Mouse (Mus musculus) adrenal gland, adult 2 months (tissue): Measurements from ENCODE around the gene Med29. TPM values are rescaled to one million over a fixed set of nuclear protein-coding genes. Genes with fewer than 3 reads are reported as not detected.
"Not testable (repeated sequence)": the region's sequence is repeated elsewhere in the genome, so short reads cannot be mapped to it uniquely, and the experiment has no call there.

Source experiments
- DNase-seq: peaks from one replicate; pipeline ENCODE4 v3.0.0; 2021
- polyA plus RNA-seq: library from polyadenylated mRNA; depleted of rRNA; stranded (reverse); fragments of >200 nt; gene quantifications from 2 replicates; pipeline ENCODE4 v1.2.3, GENCODE M21; 2012
- total RNA-seq, 2 experiments: library from RNA; stranded (reverse); gene quantifications; 2 replicates each; pipeline ENCODE4 v1.2.3; 2021

The Med29 gene
- total and polyA plus RNA-seq, 3 experiments = 39.6 to 88.5 (median 49.7) TPM

DNA sequence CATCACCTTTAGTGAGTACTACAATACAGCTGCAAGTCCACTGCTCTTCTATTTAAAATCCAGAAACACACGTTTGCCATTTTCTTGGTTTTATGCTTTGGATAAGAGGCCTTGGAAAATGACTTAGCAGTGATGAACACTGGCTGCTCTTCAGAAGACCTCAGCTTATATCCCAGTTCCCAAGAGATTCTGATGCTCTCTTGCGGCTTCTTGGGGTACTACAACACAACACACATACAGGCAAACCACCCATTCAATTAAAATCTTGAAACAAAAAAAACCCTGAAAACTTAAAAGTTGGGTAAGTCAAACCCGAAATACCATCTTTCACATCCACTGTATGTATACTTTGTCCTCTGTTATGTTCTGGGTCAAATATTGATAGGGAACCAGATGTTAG, 5.5 kb upstream of the Med29 start:
- no peak for DNase-seq

DNA sequence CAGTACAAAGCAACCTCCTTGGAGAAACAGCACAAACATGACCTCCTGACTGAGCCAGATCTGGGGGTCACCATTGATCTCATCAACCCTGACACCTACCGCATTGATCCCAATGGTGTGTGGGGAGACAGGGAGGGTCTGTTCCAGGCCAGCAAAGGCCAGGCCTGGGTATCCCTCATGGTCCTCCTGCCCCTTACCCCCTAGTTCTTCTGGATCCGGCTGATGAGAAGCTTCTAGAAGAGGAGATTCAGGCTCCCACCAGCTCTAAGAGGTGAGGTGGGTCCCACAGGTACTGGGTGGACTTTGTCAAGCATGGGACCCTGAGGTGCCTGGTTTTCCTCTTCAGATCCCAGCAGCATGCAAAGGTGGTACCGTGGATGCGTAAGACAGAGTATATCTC, 2.9 kb upstream of the Med29 start:
- DNase-seq = no peak

DNA sequence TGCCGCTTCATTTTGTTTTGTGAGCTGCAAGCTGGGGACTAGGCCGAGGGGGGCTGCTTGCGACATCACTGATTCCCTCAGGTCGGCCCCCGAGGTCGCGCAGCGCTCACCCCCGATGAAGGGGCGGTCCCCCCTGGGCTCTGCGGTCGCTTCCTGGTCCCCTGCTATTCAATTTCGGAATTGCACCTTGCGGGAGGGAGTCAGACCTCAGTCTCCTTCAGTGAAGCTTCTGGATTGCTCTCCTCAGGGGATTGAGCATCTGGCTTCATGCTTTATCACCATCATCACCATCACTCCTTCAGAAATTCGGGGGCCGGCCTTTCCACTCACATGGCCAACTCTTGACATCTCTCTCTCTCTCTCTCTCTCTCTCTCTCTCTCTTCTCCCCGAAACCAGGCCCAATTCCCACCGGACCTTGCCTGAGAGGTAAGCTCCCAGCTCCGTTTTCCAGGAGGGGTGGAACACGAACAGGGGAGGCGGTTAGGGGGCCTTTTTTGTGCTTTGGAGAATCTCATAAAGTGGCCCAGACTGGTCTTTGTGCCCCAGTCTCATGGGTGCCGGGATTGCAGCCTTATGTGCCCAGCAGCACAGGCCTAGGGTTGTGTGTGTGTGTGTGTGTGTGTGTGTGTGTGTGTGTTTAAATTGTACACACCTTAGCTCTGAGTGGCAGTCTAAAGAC, 904 bp upstream of the Med29 start:
- DNase-seq = no peak

DNA sequence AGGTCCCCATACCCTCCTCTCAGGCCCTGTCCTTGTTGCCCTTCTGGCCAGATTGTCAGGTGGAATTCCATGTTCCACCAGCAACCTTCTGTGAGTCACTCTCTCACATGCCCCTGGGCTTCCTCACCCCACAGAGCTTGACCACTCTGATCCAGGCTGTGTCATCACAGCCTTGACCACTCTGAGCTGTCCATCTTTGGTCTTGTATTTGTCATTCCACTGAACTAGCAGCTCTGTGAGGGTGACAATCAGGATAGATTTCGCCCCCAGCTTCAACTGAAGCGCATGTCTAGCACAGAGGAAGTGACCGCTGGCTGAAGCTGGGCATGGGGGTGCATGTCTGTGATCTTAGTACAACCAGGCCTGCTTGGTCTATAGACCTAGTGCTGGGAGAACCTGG, 2.2 kb downstream of the Med29 start:
- DNase-seq = peak; percentile 65

DNA sequence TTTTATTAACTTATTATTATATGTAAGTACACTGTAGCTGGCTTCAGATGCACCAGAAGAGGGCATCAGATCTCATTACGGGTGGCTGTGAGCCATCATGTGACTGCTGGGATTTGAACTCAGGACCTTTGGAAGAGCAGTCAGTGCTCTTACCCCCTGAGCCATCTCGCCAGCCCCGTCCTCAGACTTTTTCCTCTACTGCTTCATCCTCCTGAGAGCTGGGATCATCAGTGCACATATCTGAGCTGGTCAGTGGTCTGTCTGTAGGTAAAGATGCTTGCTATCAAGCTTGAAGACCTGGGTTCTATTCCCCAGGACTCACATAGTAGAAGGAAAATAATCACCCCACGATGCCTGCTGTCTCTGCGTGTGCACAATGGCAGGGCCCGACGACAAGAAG, 5.1 kb downstream of the Med29 start:
- not testable (repeated sequence) for DNase-seq

DNA sequence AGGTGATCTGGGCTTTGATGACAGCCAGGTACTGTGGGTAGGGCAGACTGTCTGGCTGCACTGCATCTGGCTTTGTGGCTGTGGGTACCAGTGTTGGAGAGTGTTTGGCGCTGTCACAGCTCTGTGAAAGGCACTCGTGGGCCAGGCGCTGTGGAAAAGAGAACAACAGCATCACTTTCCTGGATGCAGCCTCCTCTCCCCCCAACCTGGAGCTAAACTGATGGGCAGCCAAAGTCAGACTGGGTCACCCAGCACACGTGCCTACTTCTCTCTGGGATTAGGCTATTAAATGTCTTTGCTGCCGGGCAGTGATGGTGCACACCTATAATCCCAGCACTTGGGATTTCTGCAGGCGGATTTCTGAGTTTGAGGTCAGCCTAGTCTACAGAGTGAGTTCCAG, 5.6 kb downstream of the Med29 start:
- not testable (repeated sequence) for DNase-seq

DNA sequence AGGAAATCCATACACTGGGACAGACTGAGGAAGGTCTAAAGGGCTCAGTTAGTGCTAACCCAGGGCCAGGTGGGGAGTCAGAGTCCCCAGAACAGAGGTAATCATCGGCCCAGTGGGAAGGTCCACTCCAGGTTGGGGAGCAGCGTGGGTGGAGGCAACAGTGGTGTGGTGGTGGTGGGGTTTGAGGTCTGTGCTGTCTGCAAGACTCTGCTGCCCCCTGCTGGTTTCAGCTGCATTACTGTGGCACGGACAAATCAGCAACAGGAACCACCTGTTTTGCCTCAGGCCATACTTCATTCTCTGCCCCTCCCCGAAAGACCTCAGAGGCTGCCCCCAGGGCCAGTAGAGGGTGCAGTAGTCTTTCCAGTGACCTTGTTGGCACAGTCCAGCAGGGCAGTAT, 6.0 kb downstream of the Med29 start:
- peak; percentile 80 for DNase-seq

DNA sequence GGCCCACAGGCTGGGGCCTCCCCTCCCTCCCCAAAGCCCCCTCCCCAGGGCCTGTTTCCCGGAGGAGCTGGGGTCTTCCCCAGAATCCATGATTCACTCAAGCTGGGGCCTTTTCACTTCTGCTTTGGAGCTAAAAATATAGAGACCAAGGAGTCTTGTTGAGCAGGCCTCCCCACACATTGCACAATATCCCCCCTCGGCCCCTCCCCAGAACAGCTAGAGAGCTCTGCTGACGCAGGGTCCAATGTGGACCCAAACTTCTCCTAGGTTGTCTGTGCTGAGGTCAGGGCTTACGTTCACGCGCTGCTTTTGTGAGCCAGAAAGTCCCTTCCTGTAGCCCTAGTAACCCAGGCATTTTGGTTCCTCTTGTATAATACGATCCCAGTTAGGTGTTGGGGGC, 6.5 kb downstream of the Med29 start:
- DNase-seq = peak; percentile 54

DNA sequence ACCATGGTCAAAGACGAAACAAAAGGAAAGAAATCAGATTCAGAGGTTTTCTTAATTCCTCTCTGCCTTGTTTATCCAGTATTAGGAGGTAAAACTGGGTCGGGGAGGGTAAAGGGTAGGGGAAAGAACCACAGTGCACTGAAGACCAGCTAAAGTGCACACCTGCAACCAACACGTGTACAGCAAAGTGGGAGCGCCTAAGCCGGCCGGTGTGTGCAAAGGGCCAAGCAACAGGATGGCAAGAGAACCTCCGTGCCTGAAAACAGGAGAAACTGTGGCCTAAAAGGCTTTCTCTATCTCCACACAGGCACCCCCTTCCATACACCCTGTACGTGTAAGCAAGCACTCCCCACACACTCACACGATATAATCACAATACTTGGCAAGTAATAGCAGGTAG, 7.3 kb downstream of the Med29 start:
- DNase-seq = no peak

DNA sequence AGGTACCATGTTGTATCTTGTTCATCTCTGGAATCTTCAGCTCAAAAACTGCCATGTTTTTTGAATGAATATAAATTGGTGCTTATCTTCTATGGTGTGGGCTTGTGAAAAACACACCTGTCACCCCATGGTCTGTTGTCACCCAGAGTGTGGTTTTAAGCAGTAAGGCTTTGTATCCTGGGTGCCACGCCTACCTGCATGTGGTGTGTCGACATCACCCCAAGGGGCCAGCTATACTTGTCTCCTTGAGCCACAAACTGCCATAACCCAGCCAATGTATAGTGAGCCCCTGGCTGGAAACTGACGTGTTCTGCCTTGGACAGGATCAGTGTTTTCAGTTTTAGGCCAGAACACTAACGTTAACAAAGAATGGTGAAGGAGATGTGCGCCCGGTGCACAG, 8.3 kb downstream of the Med29 start:
- no peak for DNase-seq

DNA sequence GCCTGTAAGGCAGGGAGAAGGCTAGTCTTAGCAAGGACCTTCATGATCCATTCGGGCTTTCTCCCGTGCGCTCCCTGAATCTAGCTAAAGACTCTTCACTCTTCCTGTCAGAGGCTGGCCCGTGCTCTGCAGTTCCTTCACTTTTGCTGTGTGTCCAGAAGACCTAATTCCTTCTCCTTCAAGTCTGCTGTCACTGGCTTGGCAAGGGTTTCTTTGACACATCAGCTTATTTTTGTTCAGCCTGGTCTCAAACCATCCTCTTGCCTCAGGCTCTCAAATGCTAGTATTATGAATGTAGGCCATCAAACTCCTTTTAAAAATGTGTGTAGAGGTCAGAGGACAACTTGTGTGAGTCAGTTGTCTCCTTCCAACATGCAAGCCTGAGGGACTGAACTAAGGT, 8.9 kb downstream of the Med29 start:
- no peak for DNase-seq

DNA sequence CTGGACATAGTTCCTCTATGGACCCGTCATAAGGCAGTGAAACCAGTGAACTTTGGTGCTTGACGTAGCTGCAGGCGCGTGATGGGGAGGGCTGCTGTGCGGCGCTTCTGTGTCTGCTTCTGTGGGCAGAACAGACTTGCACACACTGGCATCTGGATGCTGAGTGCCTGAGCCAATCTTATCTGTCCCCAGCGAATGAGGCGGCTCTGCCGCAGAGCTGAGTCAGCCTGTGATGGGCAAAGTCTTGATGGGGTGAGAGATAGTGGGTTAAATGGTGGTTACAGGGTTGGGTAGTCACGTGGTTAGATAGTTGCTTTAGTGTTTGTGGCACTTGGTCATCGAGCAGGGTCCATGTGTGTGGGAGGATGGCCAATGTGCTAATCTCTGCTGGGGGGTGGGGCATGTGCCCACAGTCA, 9.5 kb downstream of the Med29 start:
- DNase-seq = peak; percentile 83

DNA sequence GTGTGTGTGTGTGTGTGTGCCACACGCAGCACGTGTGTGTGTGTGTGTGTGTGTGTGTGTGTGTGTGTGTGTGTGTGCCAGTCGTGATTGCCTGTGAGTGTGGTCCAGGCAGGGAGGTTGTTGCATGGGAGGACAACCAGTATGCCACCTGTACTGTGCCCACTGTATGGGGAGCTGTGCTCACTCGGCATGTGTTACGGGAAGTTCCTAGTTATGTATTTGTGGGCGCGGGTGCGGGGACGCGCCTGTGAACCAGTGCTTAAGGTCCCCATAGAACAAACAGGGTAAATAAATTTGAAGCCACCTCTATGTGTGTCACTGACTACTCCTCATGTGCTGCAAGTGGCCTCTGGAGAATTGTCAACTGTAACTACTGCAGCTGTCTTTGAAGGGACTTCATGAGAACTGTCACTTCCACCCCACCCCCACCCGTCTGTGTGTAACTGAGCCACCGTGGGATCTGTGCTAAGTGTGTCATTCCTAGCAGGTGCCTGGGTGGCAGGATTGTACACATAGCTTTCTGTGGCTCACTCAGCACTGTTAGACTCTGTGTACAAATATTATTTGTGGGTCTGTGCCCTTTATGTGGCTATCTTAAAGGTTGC, 10.1 kb downstream of the Med29 start:
- no peak for DNase-seq

DNA sequence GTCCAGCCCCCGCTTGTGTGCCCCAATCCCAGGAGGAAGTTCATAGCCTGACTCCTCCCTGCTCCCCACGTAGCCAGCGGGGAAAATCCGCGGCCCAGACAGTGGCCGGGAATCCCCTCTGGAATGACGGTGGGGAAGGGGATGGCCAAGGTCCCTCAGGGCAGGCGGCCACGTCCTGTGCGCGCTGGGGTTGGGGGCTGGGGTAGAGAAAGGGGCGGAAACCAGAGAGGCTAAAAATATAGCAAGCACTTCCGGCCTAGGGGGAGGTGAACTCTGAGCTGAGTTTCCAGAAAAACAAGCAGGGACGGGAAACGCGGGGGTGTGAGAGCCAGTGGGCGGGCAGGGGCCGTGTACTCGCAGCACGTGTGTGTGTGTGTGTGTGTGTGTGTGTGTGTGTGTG, 10.6 kb downstream of the Med29 start:
- peak; percentile 90 for DNase-seq

DNA sequence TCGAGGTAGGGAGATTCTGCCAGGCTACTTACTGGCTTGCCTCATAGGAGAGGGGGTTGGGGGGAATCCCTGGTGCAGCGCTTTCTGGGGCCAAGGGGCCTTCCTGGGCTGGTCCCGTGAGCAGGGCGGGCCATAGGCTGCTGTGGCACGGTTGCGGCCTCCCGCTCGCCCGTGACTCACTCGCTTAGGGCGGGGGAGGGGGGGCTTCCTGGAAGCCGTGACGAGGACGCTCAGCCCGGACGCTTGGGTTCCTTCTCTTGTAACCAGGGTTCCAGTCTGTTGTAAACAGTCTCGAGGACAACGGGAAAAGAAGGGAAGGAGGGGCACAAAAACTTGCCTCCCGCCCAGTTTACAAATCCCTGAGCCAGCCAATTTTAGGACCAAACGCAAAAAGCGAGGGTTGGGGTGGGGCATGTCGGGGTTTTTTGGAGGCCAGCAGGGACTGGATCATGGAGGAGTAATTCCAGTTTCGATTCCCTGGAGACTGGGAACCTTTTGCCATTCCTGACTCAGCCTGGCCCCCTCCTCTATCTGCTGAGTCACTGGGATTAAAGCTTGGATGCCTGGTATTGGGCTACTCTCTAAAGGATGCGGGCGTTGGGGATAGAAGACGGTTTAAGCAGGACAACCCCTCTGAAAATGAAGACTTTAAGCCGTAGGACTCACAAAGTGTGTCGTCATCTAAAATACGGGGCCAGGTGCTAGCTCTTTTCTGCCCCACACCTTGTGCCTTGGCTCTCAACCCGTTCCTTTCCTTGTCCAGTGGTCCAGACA, 11.3 kb downstream of the Med29 start:
- peak; percentile 93 for DNase-seq

DNA sequence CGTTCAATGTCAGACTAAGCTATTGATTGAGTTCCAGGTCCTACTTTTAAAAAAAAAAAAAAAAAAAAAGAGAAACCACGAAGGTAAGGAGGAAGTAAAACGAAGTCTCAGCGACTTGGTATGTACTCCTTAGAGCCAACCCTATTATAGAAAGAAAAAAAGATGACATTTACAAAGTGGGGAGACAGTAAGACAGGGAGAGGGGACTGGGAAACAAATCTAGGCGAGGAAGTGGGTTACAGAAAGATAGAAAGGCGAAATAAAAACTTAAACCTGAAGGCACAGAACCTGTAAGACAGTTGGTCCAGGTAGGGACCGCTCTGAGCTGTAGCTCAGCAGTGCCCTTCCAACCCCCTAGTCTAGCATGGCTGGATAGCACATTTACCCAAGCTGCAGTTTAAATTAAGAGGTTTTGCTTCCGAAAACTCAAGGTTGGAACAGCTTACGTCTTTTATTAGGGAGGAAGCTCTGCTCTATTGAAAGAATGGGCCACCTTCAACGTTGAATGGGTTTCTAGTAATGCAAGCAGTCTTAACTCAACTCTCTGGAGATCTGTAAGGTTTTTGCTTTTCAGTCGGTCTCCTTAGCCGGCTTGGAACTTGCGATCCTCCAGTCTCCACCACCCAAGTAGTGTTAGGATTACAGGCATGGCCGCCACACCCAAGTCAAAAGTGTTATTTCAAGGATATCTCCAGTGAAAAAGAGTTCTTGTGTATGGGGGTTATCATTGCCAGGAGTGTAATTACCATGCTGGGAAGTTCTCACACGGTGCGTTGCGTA, 12.1 kb downstream of the Med29 start, which contains the start of gene Zfp36:
Gene Zfp36 (minus strand): TSS at position 17 of the 780 bp plus-strand sequence.
- no peak for DNase-seq

DNA sequence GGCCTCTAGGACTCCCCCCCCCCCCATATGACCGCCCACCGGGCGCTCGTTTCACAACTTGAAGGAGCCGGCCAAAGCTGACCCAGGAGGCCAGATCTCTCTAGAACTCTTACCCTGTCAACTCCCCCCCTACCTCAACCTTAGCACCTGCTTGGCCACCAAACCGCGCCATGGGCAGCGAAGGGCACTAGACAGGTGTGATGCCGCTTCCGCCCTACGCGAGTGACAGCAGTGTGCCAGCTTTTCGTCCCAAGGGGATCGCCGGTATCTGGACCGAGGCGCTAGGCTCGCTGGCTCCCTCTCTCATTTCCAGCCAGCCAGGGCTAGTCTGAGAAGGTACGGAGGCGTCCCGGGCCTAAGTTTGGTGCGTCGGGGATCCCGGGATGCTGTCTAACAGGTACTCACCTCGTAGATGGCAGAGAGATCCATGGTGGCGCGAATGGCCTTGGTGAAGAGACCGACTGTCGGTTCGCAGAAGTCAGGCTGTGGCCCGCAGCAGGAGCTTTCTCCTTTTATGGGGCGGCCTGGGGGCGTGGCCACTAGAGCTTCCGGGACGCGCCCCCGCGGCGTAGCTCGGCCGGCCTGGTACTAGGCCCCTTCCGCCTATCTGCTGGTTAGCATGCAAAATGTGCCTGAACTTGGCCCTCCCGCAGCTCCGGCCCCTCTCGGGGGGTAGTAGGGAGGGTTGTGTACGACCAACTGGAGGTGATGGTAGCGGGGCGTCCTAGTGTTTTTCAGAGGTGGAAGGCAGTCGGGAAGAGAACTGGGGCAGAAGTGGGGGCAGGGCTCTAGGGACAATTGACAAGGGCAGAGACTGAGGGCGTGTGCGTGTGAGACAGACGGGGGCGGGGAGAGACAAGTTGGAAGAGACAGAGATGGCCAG, 13.5 kb downstream of the Med29 start:
- peak; percentile 97 for DNase-seq

DNA sequence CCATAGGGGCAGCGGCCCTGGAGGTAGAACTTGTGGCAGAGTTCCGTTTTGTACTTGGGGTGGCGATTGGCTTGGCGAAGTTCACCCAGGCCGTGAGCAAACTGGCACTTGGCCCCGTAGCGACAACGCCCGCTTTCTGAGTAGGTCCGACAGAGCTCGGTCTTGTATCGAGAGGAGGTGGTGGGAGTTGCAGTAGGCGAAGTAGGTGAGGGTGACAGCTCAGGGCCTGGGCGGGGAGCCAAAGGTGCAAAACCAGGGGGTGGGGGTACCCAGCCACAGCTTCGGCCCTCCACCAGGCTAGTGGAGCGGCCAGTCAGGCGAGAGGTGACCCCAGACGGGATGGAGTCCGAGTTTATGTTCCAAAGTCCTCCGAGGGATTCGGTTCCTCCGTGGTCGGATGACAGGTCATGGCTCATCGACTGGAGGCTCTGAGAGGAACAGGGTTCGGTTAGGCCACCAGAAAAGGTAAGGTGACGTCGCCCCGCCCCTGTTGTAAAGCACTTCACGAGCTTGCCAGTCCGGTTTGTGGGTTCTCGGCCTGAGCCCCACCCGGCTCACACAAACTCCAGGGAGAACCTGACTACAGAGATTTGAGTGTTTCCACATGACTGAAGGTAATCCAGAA, 14.3 kb downstream of the Med29 start:
- DNase-seq = peak; percentile 68

DNA sequence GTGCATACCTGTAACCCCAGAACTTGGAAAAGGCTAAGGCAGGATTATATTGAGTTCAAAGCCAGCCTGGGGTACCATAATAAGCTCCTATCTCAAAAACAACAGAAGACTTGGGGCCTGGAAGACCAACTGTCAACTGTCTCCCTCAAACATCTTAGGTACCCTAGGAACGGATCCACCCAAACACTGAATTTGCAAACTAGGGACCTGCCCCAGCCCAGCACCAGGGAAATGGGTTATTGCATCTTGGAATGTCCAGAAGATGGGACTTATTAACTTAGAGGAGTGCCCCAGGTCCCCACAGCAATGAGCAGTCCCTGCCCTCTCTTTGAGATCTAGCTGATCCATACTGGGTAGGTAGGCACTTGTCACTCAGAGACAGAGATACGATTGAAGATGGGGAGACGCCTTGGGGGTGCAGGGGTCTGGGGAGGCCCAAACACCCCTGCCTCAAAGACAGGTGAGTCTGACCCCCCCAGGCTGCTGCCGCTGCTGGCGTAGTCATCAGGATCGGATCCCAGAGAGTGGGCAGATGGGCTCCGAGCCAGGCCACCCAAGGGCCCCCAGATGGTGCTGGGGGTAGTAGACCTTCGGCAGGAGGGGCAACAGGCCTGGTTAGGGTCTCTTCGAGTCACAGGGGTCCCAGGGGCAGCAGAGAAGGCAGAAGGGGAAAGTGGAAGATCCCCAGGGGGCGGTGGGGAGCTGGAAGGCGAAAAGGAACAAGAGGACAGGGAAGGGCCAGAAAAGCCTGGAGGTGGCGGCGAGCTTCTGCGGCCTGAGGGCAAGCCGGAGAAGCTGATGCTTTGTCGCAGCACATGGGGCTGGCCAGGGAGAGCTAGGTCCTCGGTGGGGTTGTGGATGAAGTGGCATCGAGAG, 15.1 kb downstream of the Med29 start:
- no peak for DNase-seq
